Mouse (Mus musculus): ENCODE results near the gene Gm21962. TPM values are rescaled to one million over a fixed set of nuclear protein-coding genes. Genes with fewer than 3 reads are reported as not detected.
A peak's percentile ranks its signal among the peaks of the same experiment; 100 is the strongest.

Gm21962 gene
- polyA plus RNA-seq, 1 experiment from 2014 or later: not detected

DNA sequence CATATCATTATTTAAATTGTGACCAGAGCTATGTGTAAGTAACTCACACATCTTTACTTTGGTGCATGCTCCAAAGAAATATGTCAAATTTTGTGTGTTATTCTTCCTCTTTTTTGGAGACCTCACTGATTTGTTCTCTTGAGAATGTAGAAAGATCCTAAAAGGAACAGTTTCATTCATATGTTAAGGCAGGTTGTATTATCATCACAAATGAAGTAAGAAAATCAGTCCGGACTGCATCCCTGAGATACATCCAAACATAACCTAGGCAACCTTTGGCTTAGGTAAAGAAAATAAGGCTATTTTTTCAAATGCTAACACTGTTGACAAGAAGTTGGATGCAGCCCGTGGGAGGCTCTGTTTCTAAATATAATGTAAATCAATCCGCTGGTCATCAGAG lies 28.8 kb upstream of the Gm21962 start:
- no peak overlapping the region for H3K9ac ChIP-seq (ENCODE audit: low read length)
- 73% methylated on average over 3 of the region's 3 CpGs for WGBS
- no peak overlapping the region for H3K27ac ChIP-seq (ENCODE audit: low read length)
- no peak overlapping the region for H3K4me3 ChIP-seq (ENCODE audit: low read length)
- H3K4me1 ChIP-seq (ENCODE audit: control insufficient read depth, insufficient read depth, low read length): no peaks in the 10 kb centered on the region
- H3K4me2 ChIP-seq (ENCODE audit: low read depth, low read length): no peak overlapping the region
- H3K36me3 ChIP-seq (ENCODE audit: control insufficient read depth, insufficient read depth): no peaks in the 10 kb centered on the region
- H3K9me3 ChIP-seq (replicated peaks; ENCODE audit: control insufficient read depth, low read length): no peaks in the 10 kb centered on the region
- H3K27me3 ChIP-seq (ENCODE audit: control insufficient read depth, insufficient read depth, low read length): no peaks in the 10 kb centered on the region
- no peak for ATAC-seq (replicated peaks; ENCODE audit: extremely low read depth, insufficient read depth, low FRiP score)

DNA sequence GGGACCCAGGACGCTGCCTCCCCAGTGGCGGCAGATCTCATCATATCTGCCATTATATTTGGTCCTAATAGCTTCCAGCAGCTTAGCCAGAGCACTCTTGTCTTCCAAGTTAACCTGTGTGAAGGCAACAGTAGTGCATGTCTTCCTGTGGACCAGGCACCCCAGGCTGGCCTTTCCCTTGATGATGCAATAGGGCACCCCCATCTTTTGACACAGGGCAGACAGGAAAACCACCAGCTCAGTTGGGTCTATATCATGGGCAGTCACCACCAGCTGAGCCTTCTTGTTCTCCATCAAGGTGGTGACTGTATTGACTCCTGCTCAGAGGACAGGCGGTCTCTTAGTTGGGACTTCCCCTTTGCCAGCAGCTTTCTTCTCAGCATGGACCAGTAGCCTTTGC lies 27.2 kb upstream of the Gm21962 start:
- Histone ChIP-seq H3K36me3 (ENCODE audit: control insufficient read depth, insufficient read depth) (no peaks in the 10 kb centered on the region), H3K27ac (ENCODE audit: low read length) (no peak overlapping the region), H3K4me1 (ENCODE audit: control insufficient read depth, insufficient read depth, low read length) (no peaks in the 10 kb centered on the region), H3K27me3 (ENCODE audit: control insufficient read depth, insufficient read depth, low read length) (no peaks in the 10 kb centered on the region), H3K4me3 (ENCODE audit: low read length) (no peak overlapping the region), H3K4me2 (ENCODE audit: low read depth, low read length) (no peak overlapping the region), H3K9me3 (replicated peaks; ENCODE audit: control insufficient read depth, low read length) (no peaks in the 10 kb centered on the region), H3K9ac (ENCODE audit: low read length) (no peak overlapping the region)
- WGBS: 90% methylated on average over 3 of the region's 3 CpGs
- ATAC-seq (replicated peaks; ENCODE audit: extremely low read depth, insufficient read depth, low FRiP score): no peak

DNA sequence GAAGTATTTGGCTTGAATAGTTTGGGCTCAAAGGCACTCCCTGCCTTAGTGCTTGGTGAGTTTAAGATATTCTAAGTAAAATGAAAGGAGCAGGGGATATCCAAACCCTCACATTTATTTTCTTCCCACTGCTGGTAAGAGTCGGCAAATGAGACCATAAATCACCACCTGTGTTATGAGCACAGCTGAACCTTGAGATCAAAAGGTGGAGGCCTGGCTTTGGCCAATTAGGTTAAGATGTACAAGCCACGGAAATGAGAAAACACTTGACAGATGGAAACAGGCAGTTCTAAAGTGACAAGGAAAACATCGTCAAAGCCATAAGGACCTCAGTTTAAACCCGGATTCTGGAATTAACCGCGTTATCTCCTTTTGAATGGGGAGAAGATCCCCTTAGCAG lies 26.4 kb upstream of the Gm21962 start:
- H3K9me3 ChIP-seq (replicated peaks; ENCODE audit: control insufficient read depth, low read length): no peaks in the 10 kb centered on the region
- no peak overlapping the region for H3K4me3 ChIP-seq (ENCODE audit: low read length)
- H3K27me3 ChIP-seq (ENCODE audit: control insufficient read depth, insufficient read depth, low read length): no peaks in the 10 kb centered on the region
- no peak overlapping the region for H3K4me2 ChIP-seq (ENCODE audit: low read depth, low read length)
- ATAC-seq (replicated peaks; ENCODE audit: extremely low read depth, insufficient read depth, low FRiP score): no peak
- no peaks in the 10 kb centered on the region for H3K36me3 ChIP-seq (ENCODE audit: control insufficient read depth, insufficient read depth)
- H3K9ac ChIP-seq (ENCODE audit: low read length): no peak overlapping the region
- 77% methylated on average over 6 of the region's 6 CpGs for WGBS
- H3K4me1 ChIP-seq (ENCODE audit: control insufficient read depth, insufficient read depth, low read length): no peaks in the 10 kb centered on the region
- H3K27ac ChIP-seq (ENCODE audit: low read length): no peak overlapping the region

DNA sequence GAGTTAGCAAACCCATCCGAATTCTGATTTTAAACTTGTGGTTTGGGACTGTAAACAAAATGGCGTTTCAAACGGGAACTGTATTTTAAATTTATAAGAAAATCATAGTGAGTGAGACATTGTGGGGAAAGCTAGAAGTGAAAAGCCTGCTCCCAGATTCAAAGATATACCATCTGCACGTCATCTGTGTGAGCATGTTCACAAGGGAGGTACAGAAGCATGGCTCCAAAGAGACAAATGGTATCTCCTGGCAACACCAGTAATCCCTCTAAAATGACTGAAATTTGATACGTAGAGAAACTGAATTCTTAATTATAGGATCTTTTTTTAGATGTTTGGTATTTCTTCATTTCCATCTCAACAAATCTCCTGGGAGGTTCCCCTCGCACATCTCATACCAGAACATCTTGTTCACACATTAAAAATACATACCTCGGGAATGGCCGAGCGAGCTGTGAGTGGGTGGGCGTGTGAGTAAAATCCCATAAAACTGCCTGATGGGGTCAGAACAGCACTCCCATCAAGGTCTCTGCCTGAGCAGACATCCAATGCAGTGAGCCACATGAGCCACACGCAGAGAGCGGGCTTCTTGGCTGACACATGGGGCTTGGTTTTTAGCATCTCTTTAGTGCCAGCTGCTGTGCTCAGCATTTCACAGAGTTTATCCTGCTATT lies 23.8 kb upstream of the Gm21962 start:
- no peaks in the 10 kb centered on the region for H3K27me3 ChIP-seq (ENCODE audit: control insufficient read depth, insufficient read depth, low read length)
- H3K4me2 ChIP-seq (ENCODE audit: low read depth, low read length): no peak overlapping the region
- H3K36me3 ChIP-seq (ENCODE audit: control insufficient read depth, insufficient read depth): no peaks in the 10 kb centered on the region
- ATAC-seq (replicated peaks; ENCODE audit: extremely low read depth, insufficient read depth, low FRiP score): no peak
- no peak overlapping the region for H3K4me3 ChIP-seq (ENCODE audit: low read length)
- no peaks in the 10 kb centered on the region for H3K9me3 ChIP-seq (replicated peaks; ENCODE audit: control insufficient read depth, low read length)
- H3K9ac ChIP-seq (ENCODE audit: low read length): no peak overlapping the region
- no peak overlapping the region for H3K27ac ChIP-seq (ENCODE audit: low read length)
- 77% methylated on average over 12 of the region's 12 CpGs for WGBS
- no peaks in the 10 kb centered on the region for H3K4me1 ChIP-seq (ENCODE audit: control insufficient read depth, insufficient read depth, low read length)

DNA sequence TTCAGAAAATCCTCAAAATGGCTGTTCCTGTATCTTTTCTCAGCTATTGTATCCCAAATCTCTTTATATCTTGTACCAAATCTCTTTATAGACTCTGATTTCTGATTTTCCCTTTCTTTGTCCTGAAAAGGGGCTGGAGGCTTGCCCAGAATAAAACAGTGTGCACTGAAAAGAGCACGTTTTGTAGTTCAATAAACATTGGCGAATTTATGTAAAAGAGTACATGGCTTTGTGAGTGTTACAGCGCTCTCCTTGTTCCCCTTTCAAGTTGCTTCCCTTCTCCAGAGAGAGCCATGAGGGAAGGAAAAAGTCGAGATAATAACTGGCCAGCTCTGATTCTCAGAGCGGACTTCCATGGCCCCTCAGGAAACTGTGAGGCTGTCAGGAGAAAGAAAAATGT lies 22.2 kb upstream of the Gm21962 start:
- H3K4me3 ChIP-seq (ENCODE audit: low read length): no peak overlapping the region
- no peaks in the 10 kb centered on the region for H3K4me1 ChIP-seq (ENCODE audit: control insufficient read depth, insufficient read depth, low read length)
- H3K9me3 ChIP-seq (replicated peaks; ENCODE audit: control insufficient read depth, low read length): no peaks in the 10 kb centered on the region
- no peak overlapping the region for H3K4me2 ChIP-seq (ENCODE audit: low read depth, low read length)
- no peak overlapping the region for H3K9ac ChIP-seq (ENCODE audit: low read length)
- no peaks in the 10 kb centered on the region for H3K27me3 ChIP-seq (ENCODE audit: control insufficient read depth, insufficient read depth, low read length)
- H3K27ac ChIP-seq (ENCODE audit: low read length): no peak overlapping the region
- 71% methylated on average over 5 of the region's 5 CpGs for WGBS
- H3K36me3 ChIP-seq (ENCODE audit: control insufficient read depth, insufficient read depth): no peaks in the 10 kb centered on the region
- ATAC-seq (replicated peaks; ENCODE audit: extremely low read depth, insufficient read depth, low FRiP score): no peak

DNA sequence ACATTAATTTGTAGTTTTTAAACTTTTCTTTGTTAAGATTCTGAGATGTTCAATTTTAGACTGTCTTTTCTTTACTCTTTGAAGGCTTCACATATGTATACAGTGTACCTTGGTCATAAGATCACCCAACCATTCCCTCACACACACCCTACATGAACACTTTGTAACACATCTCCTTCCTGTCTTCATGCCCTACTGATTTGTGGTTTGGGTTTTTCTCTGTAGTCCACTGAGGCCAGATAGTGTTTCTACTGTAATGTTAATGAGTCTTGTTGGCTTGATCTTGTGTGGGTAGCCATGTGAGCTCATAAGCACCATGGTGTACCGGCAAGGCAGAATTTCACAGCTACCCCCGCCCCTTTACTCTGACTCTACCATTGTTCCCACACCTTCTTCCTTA lies 18.5 kb upstream of the Gm21962 start:
- Histone ChIP-seq H3K36me3 (ENCODE audit: control insufficient read depth, insufficient read depth) (no peaks in the 10 kb centered on the region), H3K4me1 (ENCODE audit: control insufficient read depth, insufficient read depth, low read length) (no peaks in the 10 kb centered on the region), H3K4me2 (ENCODE audit: low read depth, low read length) (no peak overlapping the region), H3K4me3 (ENCODE audit: low read length) (no peak overlapping the region), H3K27me3 (ENCODE audit: control insufficient read depth, insufficient read depth, low read length) (no peaks in the 10 kb centered on the region), H3K9ac (ENCODE audit: low read length) (no peak overlapping the region), H3K9me3 (replicated peaks; ENCODE audit: control insufficient read depth, low read length) (no peaks in the 10 kb centered on the region), H3K27ac (ENCODE audit: low read length) (no peak overlapping the region)
- no peak for ATAC-seq (replicated peaks; ENCODE audit: extremely low read depth, insufficient read depth, low FRiP score)
- 88% methylated on average over 2 of the region's 2 CpGs for WGBS

DNA sequence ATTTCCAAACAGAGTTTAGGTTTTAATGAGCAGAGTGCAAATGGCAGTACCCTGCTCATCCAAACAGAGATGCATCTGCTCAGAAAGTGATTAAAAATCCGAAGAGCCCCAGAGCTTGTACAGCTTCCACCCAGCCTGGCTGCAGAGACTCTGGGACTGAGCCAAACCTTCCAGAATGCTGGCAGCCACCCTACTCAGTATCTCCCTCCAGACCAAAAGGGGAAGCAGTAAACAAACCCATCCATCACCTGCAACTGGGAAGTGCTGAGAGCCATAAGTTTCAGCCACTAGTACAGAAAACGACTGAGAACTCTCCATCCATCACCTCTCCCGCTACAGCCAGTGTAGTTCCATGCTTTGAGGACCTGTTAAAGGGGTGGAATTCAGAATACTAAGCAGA lies 9.6 kb downstream of the Gm21962 start:
- H3K4me1 ChIP-seq (ENCODE audit: control insufficient read depth, insufficient read depth, low read length): peaks cover 11% of the 10 kb centered on the region
- no peak overlapping the region for H3K9ac ChIP-seq (ENCODE audit: low read length)
- H3K36me3 ChIP-seq (ENCODE audit: control insufficient read depth, insufficient read depth): no peaks in the 10 kb centered on the region
- H3K27me3 ChIP-seq (ENCODE audit: control insufficient read depth, insufficient read depth, low read length): no peaks in the 10 kb centered on the region
- H3K4me3 ChIP-seq (ENCODE audit: low read length): no peak overlapping the region
- no peak overlapping the region for H3K4me2 ChIP-seq (ENCODE audit: low read depth, low read length)
- ATAC-seq (replicated peaks; ENCODE audit: extremely low read depth, insufficient read depth, low FRiP score): peak; percentile 98
- H3K9me3 ChIP-seq (replicated peaks; ENCODE audit: control insufficient read depth, low read length): no peaks in the 10 kb centered on the region
- no peak overlapping the region for H3K27ac ChIP-seq (ENCODE audit: low read length)
- WGBS: 10% methylated on average over 3 of the region's 3 CpGs

DNA sequence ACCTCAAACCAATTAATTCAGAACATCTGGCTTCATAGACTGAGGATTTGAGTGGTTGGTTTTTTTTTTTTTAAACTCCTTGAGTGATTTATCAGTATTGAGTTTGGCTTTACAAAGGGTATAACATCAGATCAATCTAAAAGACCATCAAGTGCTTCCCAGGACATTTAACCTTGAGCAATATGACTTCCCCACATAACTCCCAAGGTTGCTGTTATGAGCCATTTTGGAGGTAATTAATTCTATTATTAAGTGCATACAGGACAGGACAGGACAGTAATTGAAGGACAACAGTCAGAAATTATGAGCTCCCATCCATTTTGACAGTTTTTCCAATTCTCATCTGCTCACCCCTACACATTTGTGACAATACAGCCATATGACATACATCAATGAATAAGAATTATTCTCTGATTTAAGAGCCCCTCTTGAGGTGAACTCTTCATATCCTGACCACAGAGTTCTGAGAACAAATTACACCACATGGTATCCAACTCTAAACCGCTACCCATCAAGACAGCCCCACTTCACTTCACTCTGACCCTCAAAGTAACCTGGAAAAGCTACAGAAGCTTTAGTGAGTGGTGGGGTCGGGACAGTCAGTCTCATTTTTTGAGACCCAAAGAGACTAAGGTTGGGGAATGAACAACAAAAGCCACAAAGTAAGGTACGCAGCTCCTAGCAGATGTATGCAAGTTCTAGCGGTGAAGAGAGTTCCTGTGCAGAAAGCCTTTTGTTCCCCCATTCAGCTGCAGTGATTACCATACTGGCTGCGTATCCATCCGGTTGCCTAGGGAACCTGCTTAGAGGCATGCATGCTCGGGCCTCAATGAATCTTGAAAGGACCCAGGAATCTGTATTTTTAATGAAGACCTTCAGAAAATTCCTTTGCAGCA lies 11.8 kb downstream of the Gm21962 start:
- no peak overlapping the region for H3K27ac ChIP-seq (ENCODE audit: low read length)
- H3K4me3 ChIP-seq (ENCODE audit: low read length): no peak overlapping the region
- H3K4me2 ChIP-seq (ENCODE audit: low read depth, low read length): no peak overlapping the region
- no peaks in the 10 kb centered on the region for H3K36me3 ChIP-seq (ENCODE audit: control insufficient read depth, insufficient read depth)
- H3K9me3 ChIP-seq (replicated peaks; ENCODE audit: control insufficient read depth, low read length): no peaks in the 10 kb centered on the region
- H3K27me3 ChIP-seq (ENCODE audit: control insufficient read depth, insufficient read depth, low read length): no peaks in the 10 kb centered on the region
- no peak overlapping the region for H3K9ac ChIP-seq (ENCODE audit: low read length)
- 55% methylated on average over 7 of the region's 7 CpGs for WGBS
- peaks cover 11% of the 10 kb centered on the region for H3K4me1 ChIP-seq (ENCODE audit: control insufficient read depth, insufficient read depth, low read length)
- no peak for ATAC-seq (replicated peaks; ENCODE audit: extremely low read depth, insufficient read depth, low FRiP score)

DNA sequence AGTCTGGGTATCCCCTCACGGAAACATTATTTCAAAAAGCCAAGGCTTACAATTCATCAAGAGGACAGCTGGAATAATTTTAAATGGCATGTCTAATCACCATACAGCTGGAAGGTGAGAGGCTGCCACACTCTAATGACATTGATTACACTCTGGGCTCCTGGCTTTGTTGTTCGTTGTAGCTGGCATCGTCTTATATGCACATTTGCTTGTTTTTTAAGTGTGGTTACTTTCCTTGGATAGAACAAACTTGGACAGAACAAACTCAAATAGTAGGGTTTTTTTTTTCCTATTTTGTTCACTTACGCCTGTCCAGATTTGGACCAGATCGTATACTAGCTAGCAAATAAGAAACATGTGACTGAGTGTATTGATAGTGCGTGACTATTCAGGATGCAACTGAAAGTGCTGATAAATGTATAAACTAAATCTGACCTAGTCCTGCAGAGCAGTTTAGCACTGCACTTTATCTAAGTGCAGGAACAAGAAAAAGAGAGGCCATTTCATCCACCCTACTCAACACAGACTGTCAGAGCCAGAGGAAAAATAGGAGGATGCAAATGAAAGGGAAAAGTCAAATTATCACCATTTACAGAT lies 12.6 kb downstream of the Gm21962 start:
- no peak overlapping the region for H3K4me3 ChIP-seq (ENCODE audit: low read length)
- H3K4me2 ChIP-seq (ENCODE audit: low read depth, low read length): no peak overlapping the region
- no peaks in the 10 kb centered on the region for H3K9me3 ChIP-seq (replicated peaks; ENCODE audit: control insufficient read depth, low read length)
- H3K36me3 ChIP-seq (ENCODE audit: control insufficient read depth, insufficient read depth): no peaks in the 10 kb centered on the region
- ATAC-seq (replicated peaks; ENCODE audit: extremely low read depth, insufficient read depth, low FRiP score): no peak
- no peaks in the 10 kb centered on the region for H3K27me3 ChIP-seq (ENCODE audit: control insufficient read depth, insufficient read depth, low read length)
- H3K4me1 ChIP-seq (ENCODE audit: control insufficient read depth, insufficient read depth, low read length): peaks cover 11% of the 10 kb centered on the region
- no peak overlapping the region for H3K9ac ChIP-seq (ENCODE audit: low read length)
- WGBS: 57% methylated on average over 6 of the region's 6 CpGs
- H3K27ac ChIP-seq (ENCODE audit: low read length): no peak overlapping the region
